Mouse (Mus musculus) thymus, adult 2 months (tissue): ENCODE data around the gene Hist1h2bq. TPM values are rescaled to one million over a fixed set of nuclear protein-coding genes. Genes with fewer than 3 reads are reported as not detected.
A peak's percentile ranks its signal among the peaks of the same experiment; 100 is the strongest.

Experiments
- DNase-seq: peaks from one replicate; pipeline ENCODE4 v3.0.0; 2021
- H3K27ac ChIP-seq: fragments of 200-500 bp; 2 replicates; pipeline ENCODE4 v1.5.1; 2012; ENCODE audit warnings: low read length, control low read depth; ENCODE audit not compliant: control insufficient read depth, insufficient read depth
- H3K27me3 ChIP-seq: fragments of 200-500 bp; 2 replicates; pipeline ENCODE4 v1.6.1; 2012; ENCODE audit warnings: mild to moderate bottlenecking, low read length, moderate library complexity, mixed read lengths; ENCODE audit not compliant: control insufficient read depth, insufficient read depth
- H3K36me3 ChIP-seq: fragments of 200-500 bp; 2 replicates; pipeline ENCODE4 v1.6.1; 2012; ENCODE audit warnings: mild to moderate bottlenecking, low read length, moderate library complexity; ENCODE audit not compliant: control insufficient read depth, insufficient read depth
- H3K4me1 ChIP-seq: fragments of 200-500 bp; replicated peaks from 2 replicates; pipeline ENCODE4 v1.6.1; 2012; ENCODE audit warnings: low read length; ENCODE audit not compliant: control insufficient read depth, insufficient read depth
- H3K4me3 ChIP-seq: fragments of 200-500 bp; 2 replicates; pipeline ENCODE4 v1.5.1; 2012; ENCODE audit warnings: mild to moderate bottlenecking, low read length, control low read depth, moderate library complexity; ENCODE audit not compliant: control insufficient read depth, insufficient read depth
- CTCF ChIP-seq: fragments of 200-500 bp; IDR thresholded peaks from 2 replicates; pipeline ENCODE4 v1.5.1; 2012; ENCODE audit warnings: mild to moderate bottlenecking, control low read depth, low read length, moderate library complexity, borderline replicate concordance; ENCODE audit not compliant: control insufficient read depth, poor library complexity, insufficient read depth; ENCODE audit errors: extremely low read depth
- POLR2A ChIP-seq: fragments of 200-500 bp; IDR thresholded peaks from 2 replicates; pipeline ENCODE4 v1.6.1; 2012; ENCODE audit warnings: mild to moderate bottlenecking, low read length, control low read depth, moderate library complexity; ENCODE audit not compliant: control insufficient read depth, poor library complexity, insufficient read depth; ENCODE audit errors: extremely low read depth
- WGBS: fragments of 180-500 bp; shearing (Covaris S2); methylation state at CpG from one replicate; pipeline ENCODE4 v1.1.7; 2018; 5-methylcytosine and 5-hydroxymethylcytosine counted together
- polyA plus RNA-seq: library from polyadenylated mRNA; depleted of rRNA; stranded (reverse); fragments of >200 nt; gene quantifications from 2 replicates; pipeline ENCODE4 v1.2.3, GENCODE M21; 2012; rRNA removed

The Hist1h2bq gene
- polyA plus RNA-seq, 1 experiment = 200 TPM

DNA sequence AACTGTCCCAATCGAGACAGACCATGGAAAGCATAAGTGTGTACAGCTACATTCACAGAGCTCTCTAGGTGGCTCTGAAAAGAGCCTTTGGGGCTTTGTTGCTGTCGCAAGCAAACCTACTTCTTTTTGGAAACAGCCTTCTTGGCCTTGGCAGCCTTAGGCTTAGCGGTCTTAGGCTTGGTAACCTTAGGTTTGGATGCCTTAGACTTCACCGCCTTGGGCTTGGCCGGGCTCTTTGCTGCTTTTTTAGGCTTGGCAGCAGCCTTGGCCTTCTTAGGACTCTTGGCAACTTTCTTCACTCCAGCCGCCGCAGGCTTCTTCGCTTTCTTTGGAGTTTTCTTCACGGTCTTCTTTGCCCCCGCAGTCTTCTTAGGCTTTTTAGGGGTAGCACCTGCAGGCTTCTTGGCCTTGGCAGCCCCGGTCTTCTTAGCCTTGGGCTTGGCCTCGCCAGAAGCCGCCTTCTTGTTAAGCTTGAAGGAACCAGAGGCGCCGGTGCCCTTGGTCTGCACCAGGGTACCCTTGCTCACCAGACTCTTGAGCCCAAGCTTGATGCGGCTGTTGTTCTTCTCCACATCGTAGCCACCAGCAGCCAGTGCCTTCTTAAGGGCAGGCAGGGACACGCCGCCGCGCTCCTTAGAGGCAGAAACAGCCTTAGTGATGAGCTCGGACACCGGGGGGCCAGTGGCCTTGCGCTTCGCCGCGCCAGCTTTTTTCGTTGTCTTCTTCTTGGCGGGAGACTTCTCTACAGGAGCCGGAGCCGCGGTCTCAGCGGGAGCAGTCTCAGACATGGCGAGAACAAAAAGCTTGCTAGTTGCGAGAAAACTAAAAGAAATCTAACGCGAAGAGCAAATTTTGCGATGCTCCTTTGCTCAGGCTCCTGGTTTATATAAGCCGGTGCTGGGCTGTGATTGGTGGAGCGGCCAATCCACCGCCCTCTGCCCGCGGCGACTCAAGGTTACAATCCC is 29.9 kb downstream of the Hist1h2bq start, which contains the start of gene Hist1h1b:
Hist1h1b (minus strand) TSS at position 859 of the 965 bp plus-strand sequence.
- DNase-seq = peak; percentile 77
- TF ChIP-seq CTCF (no peak), POLR2A (peak; percentile 77)
- peak within 1 kb of the TSS; percentile 93 for H3K27ac ChIP-seq
- H3K4me1 ChIP-seq = peaks cover 14% of the 10 kb centered on the region
- peak within 1 kb of the TSS; percentile 71 for H3K4me3 ChIP-seq
- no peaks in the 10 kb centered on the region for H3K36me3 ChIP-seq
- no peaks in the 10 kb centered on the region for H3K27me3 ChIP-seq
- WGBS = under 1% methylated on average over 44 of the region's 44 CpGs

DNA sequence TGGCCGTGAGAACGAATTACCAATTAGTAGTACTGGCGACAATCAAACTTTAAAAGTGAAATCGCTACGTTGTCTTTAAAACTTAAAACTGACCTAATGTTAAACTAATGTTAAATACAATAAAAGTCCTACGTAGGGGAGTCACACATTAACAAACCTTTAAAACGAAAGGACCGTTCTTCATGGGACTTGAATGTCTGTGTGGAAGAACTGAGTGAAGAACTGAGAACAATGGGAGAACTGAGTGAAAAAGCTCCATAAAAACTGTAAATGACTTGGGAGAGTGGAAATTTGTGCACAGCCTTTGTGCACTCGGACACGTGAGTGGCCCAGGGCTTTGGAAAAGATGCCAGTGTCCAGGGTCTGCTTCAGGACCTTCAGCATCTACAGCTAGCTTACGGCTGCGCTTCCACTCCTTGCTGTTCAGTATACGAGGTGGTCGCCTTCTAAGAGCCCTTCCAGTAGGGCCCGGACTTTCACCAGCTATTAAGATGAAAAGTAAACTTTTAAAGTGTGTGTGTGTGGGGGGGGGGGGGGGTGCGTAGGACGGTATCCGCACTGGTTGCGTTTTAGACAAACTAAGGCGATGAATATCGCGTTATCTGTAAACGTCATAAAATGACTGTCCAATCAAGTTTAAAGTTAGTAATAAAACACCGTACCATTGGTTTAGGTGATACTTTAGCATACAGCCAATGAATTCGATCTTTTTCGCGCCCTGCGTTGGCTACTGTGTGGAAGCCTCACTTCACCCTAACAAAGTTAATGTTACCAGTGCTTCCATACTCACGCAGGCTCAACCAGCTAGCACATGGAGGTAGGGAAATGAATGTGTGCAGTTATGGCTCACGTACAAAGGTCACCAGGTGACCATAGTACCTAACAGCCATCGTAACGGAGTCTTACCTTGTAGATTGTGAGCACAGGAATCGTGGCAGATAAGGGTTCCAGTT is 30.9 kb downstream of the Hist1h2bq start:
- peaks cover 12% of the 10 kb centered on the region for H3K4me1 ChIP-seq
- no peak for TF ChIP-seq POLR2A
- no peak for TF ChIP-seq CTCF
- WGBS = 2% methylated on average over 33 of the region's 33 CpGs

More for the DNA sequence above, 30.9 kb downstream of the Hist1h2bq start:
- Histone ChIP-seq H3K4me3 (peak overlapping the region; percentile 77), H3K36me3 (no peaks in the 10 kb centered on the region), H3K27ac (peak overlapping the region; percentile 93), H3K27me3 (no peaks in the 10 kb centered on the region)
- peak; percentile 73 for DNase-seq

Other genes starting within 250 kb of the Hist1h2bq start
- gene Olfr1364, start 228.4 kb downstream of the Hist1h2bq start, polyA plus RNA-seq = not detected in 2 replicates
- gene Olfr1362, start 196.2 kb downstream of the Hist1h2bq start, polyA plus RNA-seq = not detected in 2 replicates
- gene Olfr11, start 167.7 kb downstream of the Hist1h2bq start, polyA plus RNA-seq = not detected in 2 replicates
- not detected in 2 replicates for gene Olfr1361, start 146.8 kb downstream of the Hist1h2bq start, polyA plus RNA-seq
- not detected in 2 replicates for gene Olfr1360, start 132.8 kb downstream of the Hist1h2bq start, polyA plus RNA-seq
- gene Olfr1359, start 112.1 kb downstream of the Hist1h2bq start, polyA plus RNA-seq = not detected in 2 replicates
- gene Hist1h2bl, start 94.1 kb downstream of the Hist1h2bq start, polyA plus RNA-seq = 118 and 183 TPM in 2 replicates
- gene Hist1h2ai, start 93.8 kb downstream of the Hist1h2bq start, polyA plus RNA-seq = 227 and 343 TPM in 2 replicates
- gene Hist1h3h, start 92.5 kb downstream of the Hist1h2bq start, polyA plus RNA-seq = 670 and 733 TPM in 2 replicates
- gene Hist1h2bm, start 88.2 kb downstream of the Hist1h2bq start, polyA plus RNA-seq = 76.1 and 110 TPM in 2 replicates
- gene Hist1h4j, start 75.1 kb downstream of the Hist1h2bq start, polyA plus RNA-seq = 60.3 and 64.6 TPM in 2 replicates
- 257 and 302 TPM in 2 replicates for gene Hist1h4k, start 59.7 kb downstream of the Hist1h2bq start, polyA plus RNA-seq
- 302 and 405 TPM in 2 replicates for gene Hist1h2ak, start 56.4 kb downstream of the Hist1h2bq start, polyA plus RNA-seq
- gene Hist1h2bn, start 56.1 kb downstream of the Hist1h2bq start, polyA plus RNA-seq = 213 and 218 TPM in 2 replicates
- 22.4 and 28.1 TPM in 2 replicates for gene Hist1h1b, start 29.6 kb downstream of the Hist1h2bq start, polyA plus RNA-seq
- 484 and 650 TPM in 2 replicates for gene Hist1h3i, start 26.8 kb downstream of the Hist1h2bq start, polyA plus RNA-seq
- gene Hist1h2an, start 23.0 kb downstream of the Hist1h2bq start, polyA plus RNA-seq = 183 and 223 TPM in 2 replicates
- 39.3 and 52.7 TPM in 2 replicates for gene Hist1h2bp, start 22.7 kb downstream of the Hist1h2bq start, polyA plus RNA-seq
- not detected in 2 replicates for gene Hist1h2ao, start 268 bp upstream of the Hist1h2bq start, polyA plus RNA-seq
- gene Hist1h4m, start 1.5 kb upstream of the Hist1h2bq start, polyA plus RNA-seq = not detected in 2 replicates
- 292 and 309 TPM in 2 replicates for gene Hist1h4n, start 22.0 kb upstream of the Hist1h2bq start, polyA plus RNA-seq
- 1,785 and 6,121 TPM in 2 replicates for gene Hist1h2ap, start 23.3 kb upstream of the Hist1h2bq start, polyA plus RNA-seq
- 156 and 207 TPM in 2 replicates for gene Hist1h2br, start 23.5 kb upstream of the Hist1h2bq start, polyA plus RNA-seq
- gene Zfp184, start 134.9 kb upstream of the Hist1h2bq start, polyA plus RNA-seq = 1.1 and 1.6 TPM in 2 replicates
- 0.08 and 0.23 TPM in 2 replicates for gene Pom121l2, start 171.0 kb upstream of the Hist1h2bq start, polyA plus RNA-seq
- gene Prss16, start 199.5 kb upstream of the Hist1h2bq start, polyA plus RNA-seq = 640 and 1,004 TPM in 2 replicates
- gene Hist1h2ah, start 225.4 kb upstream of the Hist1h2bq start, polyA plus RNA-seq = 248 and 460 TPM in 2 replicates
- gene Hist1h2bk, start 225.7 kb upstream of the Hist1h2bq start, polyA plus RNA-seq = 322 and 402 TPM in 2 replicates
- gene Hist1h4i, start 231.2 kb upstream of the Hist1h2bq start, polyA plus RNA-seq = 33.1 and 38.5 TPM in 2 replicates
- 149 and 177 TPM in 2 replicates for gene Hist1h2ag, start 232.7 kb upstream of the Hist1h2bq start, polyA plus RNA-seq
- gene Hist1h2bj, start 233.0 kb upstream of the Hist1h2bq start, polyA plus RNA-seq = 177 and 218 TPM in 2 replicates